Mouse (Mus musculus) monocyte, adult 2 months (primary cell): ENCODE results near the gene Bean1.

Experiments
- DNase-seq, 2 experiments: peaks; one replicate each; pipeline ENCODE4 v3.0.0; 2022; ENCODE audit warnings: low spot score in 2 of 2, low read depth in 1 of 2

The Bean1 gene

DNA sequence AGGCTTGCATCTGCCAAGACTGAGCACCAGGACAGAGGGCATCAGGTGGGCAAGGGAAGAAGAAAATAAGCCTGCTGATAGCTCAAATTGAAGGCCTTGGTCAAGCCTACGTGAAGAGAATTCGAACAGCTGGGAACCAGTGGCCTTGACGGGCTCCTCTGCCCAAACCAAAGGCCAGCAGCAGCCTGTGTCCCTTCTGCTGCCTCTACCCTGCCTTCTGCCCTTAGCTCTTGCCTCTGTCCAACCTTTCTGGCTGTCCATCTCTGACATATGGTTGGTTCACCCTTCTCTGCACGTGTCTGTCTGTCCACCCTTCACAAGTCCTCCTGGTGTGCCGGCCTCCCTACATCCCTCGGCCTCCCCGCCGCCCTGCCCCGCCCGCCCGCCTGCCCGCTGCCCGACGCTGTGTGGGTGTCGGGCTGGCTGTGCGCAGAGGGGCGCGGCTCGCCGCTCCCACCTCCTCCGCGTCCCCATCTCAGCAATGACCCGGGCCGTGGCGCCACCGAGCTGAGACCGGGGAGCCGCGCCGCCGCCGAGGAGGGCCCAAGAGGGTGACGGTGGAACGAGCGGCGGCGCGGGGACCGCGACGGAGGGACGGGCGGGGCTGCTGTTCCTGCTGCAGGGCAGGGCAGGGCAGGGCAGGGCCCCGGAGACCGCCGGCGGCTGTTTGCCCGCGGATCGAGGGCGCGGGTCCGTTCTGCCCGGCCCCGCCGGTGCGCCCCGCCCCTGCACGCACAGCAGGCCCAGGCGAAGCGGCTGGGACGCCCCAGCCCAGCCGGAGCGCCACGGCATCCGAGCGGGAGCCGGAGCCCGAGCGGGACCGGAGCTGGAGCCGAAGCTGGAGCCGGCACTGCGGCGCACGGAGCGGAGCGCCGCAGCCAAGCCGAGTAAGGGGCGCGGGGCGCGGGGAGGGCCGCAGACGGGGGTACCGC lies at the start of gene Bean1:
Gene Bean1, plus strand, starts transcription at position 325 of the 932 bp plus-strand sequence.
- DNase-seq: no peak

DNA sequence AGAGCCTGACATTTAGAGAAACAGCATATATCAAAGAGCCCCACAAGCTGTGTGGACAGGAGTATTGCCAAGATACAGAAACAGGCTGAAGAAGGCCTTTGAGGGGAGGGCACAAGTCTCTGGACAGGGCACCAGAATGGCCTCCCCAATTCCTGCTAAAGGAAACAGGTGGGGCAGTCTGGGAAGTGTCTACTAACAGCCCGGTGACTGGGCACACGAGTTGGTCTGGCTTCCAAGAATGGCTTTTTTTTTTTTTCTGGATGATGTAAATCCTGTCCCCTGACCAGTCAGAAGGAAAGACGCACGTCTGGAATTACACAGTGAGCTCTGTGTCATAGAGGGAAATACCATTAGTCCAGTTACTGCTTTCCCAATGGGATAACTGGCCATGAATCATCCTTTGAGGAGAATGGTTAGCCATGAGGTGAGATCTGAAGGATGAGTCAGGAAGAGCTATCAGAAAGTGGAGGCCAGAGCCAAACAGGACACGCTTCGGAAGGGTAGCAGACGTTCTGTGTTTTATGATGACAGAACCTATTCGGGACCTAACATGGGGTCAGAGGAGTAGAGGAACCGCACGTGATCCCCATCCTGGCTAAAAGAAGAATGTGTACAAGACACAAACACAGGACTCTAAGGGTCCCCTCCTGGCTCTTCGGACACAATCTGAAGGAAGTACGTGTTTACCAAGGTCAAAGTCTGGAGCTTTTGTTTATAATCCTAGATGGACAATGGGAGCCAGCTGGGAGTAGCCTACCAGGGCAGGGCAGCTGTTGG lies 48.4 kb upstream of the Bean1 start:
- DNase-seq: no peak

DNA sequence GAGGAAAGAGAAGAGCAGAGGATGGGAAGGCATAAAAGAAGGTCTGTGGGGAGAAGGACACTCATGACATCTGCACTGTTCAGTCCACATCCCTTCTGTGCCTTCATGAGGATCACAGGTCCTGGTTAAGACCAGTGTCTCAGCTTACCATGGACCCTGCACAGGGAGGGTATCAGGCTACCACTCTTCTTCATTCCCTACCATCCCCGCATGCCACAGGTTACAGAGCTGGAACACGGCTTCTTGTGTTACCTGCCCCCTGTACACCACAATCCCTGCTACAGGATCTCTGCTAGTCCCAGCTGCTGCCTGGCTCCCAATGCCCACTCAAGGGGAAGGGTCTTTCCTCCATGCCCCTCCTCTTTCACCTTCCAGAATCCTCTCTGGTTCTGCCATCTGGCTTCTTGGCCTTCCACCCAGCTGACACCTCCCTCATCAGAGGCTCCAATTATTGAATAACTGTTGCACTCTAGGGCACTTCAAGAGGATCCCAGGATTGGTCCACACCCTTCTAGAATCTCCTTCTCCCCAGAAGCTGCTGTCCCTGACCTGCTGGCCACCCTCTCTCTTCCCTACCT lies 47.1 kb upstream of the Bean1 start:
- DNase-seq: no peak

DNA sequence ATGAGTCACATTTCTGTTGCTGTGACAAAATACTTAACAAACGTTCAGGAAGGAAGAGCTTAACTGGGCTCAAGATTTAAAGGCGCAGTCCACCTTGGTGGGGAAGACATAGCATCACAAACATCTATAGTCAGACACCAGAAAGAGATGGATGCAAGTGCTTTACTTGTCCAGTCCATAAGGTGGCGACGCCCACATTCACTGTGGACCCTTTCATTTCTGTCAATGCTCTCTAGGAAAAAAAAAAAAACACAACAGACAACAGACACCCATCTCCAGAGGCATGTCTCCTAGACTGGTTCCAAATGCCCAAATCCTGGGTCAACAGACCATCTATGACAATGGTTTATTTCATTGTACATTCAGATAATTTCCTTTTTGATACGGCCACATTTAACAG lies 45.7 kb upstream of the Bean1 start:
- DNase-seq: no peak

DNA sequence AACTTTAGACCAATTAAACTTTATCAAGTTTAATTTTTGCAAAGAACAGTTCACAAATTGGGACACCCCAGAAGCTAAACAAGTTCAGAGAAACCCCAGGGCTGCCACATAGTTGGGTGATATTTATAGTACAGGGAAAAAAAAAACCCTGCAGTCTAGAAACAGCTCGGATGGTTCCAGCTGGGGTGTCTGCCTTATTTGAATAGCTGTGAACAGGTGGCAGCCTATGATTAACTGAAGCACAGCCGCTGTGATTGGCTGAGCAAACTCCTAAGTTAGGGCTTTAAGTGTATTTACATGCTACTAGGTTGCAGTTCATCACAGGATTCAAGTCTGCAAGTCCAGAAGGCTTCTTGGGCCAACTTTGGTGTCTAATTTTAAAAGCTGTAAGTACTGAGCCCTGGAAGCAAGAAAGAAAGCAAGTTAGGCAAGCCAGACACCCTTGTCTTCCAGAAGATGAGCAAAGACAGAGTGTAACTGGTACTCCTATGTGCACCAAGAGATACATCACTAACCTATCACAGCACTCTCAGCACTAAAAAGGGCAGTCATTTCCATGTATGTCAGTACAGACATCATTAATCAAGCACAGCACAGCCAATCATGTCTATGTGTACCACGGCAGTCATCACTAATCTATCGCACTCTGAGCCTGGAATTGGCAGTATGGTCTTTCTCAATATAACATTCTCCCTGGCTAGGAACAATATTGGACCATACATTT lies 42.9 kb upstream of the Bean1 start:
- no peak for DNase-seq

DNA sequence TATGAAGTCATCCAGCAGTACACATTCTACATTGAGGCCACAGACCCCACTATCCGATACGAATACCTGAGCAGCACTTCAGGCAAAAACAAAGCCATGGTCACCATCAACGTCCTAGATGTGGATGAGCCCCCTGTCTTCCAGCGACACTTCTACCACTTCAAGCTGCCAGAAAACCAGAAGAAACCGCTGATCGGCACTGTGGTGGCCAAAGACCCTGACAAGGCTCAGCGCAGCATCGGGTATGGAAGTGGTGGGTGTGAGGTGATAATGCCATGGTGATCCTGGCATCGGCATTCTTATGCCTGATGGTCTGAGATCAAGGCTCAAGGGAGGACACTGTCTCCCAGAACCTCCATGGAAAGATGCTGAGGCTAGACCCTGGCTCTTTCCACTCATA lies 39.3 kb upstream of the Bean1 start:
- no peak for DNase-seq

DNA sequence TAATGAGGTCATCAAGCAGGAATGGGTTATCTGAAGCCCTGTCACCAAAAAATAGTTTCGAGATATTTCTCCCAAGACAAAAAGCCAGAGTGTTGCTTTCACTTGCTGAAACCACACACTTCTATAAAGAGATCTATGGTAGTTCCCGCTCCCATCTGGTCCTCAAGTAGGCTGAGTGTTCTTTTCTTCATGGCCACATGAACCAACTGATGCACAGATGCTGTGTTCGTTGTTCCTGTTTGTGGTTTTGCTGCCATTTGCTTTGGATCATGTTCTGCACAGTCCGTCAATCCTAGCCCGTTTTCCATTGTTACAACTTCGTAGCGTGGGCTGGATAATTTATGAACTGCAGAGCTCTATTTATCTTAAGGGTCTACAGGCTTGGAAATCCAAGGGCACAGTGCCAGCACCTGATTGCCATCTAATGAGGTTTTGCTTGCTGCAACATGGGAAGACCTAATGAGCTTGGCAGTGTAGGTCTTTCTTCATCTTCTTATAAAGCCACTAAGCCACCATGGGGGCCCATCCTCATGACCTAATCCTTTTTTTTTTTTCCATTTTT lies 38.7 kb upstream of the Bean1 start:
- DNase-seq: no peak

DNA sequence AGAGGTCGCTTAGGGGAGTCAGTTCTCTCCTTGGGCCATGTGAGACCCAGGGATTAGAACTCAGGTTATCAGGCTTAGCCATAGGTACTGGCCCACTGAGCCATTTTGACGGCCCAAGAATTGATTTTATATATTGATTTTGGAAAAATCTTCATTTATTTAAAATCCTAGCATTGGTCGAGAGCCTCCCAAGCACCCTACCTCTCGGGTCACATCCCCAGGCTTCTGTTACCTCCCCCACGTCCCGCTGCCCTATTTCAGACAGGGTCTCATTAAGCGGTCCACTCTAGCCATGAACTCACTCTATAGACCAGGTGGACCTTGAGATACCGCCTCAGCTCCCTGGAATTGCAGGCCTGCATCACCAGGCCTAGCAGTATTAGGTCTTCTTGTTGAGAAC lies 35.7 kb upstream of the Bean1 start:
- DNase-seq: no peak

DNA sequence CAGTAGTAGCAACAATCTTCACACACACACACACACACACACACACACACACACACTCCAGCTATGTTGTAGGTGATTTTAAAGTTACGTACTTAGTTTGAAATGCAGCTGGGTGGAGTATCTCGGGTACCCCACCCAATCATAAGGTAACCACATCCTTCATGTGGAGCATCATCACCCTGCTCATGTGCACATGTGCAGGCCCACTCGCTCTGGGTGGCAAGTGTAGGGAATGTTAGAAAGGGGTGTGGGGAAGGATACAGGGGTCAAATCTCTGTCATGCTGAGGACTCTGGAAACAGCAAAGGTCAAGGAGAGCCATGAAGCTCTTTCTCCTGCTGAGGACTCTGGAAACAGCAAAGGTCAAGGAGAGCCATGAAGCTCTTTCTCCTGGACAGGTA lies 34.0 kb upstream of the Bean1 start:
- DNase-seq: no peak

DNA sequence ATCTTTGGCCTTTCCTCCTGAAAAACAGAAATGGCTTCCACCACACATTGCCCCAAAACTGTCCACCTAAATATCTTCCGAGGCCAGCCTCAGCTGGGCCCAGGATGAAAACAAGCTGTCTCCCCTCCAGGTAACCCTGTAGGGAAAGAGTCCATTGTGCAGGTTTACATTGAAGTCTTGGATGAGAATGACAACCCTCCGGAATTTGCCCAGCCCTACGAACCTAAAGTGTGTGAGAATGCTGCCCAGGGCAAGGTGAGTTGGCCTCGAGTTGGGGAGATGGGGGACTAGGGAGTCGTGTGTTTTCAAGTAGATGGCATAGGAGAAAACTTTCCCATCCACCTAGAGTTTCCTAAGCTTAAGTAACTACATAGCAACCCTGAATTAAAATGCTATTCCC lies 32.6 kb upstream of the Bean1 start:
- no peak for DNase-seq

DNA sequence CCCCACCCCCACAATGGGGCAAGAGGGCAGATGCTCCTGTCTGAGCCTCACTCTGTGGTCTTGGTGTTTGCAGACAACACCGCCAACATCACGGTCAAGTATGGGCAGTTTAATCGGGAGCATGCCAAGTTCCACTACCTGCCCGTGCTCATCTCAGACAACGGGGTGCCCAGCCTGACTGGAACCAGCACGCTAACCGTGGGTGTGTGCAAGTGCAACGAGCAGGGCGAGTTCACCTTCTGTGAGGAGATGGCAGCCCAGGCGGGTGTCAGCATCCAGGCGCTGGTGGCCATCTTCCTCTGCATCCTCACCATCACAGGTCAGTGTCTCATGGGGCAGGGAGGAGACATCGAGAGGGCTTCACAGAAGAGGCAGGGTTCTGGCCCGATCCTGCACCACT lies 29.6 kb upstream of the Bean1 start:
- no peak for DNase-seq

DNA sequence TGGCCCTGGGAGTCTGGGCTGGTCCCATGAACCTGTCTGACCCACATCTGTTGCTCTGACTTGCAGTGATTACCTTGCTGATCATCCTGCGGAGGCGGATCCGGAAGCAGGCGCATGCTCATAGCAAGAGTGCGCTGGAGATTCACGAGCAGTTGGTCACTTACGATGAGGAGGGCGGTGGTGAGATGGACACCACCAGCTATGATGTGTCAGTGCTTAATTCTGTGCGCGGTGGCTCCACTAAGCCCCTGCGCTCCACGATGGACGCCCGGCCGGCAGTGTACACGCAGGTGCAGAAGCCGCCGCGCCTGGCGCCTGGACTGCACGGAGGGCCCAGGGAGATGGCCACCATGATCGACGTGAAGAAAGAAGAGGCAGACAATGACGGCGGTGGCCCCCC lies 27.8 kb upstream of the Bean1 start:
- DNase-seq: no peak

DNA sequence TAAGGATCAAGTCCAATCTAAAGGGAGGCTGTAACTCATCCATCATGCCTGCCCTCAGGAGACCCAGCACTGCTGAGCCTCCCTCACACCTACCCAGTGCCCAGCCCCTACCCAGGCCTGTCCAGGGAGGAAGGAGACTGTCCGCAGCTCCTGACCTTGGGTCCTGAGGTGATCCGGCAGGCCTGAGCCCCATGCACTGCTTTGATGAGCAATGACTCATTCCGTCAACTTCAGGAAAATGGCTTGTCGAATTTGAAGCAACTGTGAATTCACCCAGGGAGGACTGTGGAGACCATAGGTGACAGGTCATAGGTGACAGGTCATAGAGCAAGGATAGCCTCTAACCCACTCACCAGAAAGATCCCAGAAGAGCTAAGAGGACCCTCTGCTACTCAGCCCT lies 26.9 kb upstream of the Bean1 start:
- no peak for DNase-seq

DNA sequence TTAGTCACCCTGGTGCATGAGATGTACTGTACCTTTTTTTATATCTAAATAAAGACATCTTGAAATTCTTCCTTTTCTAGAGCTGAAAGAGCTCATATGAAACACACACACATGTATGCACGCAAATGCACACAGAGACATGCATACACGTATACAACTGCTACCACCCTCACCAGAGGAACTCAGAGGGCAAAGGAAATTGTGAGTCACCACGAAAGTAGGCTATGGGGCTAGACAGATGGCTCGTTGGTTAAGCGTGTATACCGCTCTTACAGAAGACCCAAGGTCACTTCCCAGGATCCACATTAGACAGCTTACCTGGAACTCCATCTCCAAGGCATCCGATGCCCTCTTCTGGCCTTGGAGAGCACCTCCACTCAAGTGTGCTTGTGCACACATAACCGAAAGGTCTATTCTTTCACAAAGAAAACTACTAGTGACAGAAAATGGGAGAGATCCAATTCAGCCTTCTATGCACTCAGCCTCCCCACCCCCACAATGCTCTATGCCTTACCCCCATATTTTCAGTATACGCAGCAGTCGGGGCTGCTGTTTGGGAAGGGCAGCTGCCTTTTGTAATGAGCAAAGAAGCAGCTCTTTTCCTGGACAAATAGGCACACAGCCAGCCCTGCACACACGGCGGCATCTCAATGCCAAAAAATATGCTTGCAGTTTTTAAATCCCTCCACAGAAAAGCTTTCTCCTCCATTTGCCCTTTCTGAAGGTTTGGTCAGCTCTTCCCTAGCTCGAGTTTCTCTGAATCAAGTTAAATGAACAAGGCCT lies 25.6 kb upstream of the Bean1 start:
- no peak for DNase-seq

DNA sequence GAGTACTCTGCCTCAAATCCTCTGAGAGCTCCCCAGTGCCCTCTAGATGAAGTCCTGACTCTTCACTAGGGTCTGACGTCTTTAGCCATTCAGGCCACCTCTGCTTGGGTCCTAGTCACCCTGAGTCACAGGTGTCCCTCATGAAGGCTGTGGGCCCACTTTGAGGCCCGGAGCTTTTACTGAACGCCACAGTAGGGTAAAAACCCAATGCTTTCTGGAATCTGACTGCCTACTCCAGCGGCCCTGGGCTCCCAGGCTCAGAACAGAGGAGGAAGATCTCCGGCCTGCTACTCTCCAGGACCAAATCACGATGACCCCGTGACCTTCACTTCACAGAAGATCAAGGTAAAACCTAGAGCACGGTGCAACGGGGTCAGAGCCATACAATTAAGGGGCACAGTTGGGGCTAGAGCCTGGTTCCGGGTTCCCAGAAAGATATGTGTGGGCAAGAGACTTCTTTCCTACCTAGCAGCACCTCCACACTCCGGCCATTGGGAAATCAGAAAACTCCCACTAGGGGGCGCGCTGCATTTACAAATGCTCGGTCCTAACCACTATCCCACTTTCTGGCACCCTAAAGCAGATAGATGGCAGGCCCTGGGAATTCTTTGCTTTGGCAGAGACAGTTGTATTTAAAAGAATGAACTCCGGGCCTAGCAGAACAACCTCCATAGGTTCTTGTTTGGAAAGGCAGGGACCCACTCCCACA lies 24.1 kb upstream of the Bean1 start:
- peak in 1 of 2 experiments; percentile 46 for DNase-seq

DNA sequence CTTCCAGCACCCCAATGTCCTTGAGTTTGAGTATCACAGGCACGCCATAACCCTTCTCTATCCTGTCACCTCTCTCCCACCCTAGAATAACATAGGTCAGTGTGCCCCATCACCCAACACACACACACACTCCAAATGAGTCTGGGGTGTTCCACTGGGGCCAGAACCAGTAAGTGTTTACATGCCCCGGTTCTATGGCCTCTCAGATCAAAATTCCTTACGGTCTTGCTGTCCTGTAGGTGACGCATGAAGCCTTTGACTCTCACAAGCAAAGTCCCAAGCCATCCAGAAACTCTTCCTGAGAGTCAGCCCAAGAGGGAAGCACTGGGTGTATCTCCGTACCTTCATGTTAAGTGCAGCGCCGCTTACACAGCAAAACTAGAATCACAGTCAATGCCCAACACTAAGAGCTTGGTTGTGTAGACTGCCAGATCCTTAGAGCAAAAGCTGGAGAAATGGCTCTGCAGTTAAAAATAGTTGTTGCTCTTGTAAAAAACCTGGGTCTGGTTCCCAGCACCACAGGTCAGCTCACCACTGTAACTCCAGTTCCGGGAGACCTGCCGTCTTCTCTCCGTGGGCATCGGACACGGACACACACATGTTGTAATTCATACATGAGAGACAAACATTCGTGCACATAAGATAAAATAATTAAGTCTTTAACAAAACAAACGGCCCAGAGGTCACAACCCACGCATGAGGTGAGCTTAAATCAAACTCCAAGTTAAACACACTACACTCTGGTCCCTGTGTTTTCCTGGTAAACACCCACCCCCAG lies 23.3 kb upstream of the Bean1 start:
- no peak for DNase-seq

DNA sequence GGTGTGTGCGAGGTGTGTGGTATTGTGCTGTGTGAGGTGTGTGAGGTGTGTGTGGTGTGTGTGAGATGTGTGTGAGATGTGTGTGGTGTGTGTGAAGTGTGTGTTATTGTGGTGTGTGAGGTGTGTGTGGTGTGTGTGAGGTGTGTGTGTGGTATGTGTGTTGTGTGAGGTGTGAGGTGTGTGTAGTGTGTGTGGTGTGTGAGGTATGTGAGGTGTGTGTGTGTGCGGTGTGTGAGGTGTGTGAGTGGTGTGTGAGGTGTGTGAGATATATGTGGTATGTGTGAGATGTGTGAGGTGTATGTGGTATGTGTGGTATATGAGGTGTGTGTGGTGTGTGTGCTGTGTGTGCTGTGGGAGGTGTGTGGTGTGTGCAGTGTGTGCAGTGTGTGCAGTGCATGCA lies 22.3 kb upstream of the Bean1 start:
- no peak for DNase-seq

DNA sequence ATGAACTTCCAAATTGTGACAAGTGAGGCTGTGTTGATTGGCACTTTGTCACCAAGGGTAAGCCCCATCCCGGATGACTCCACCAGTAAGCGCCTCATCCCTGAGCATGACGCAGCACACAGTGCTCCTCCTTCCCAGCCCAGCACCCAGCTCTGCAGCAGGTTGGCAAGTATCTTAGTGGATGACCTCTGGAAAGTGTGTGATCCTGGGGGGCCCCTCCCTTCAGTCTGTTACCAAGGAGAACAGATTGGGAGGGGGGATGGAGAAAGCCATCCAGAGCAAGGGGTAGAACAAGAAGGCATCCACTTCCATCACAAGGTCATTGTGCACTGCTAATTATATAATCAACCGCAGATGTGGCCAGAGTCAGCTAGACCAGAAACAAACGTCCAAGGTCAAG lies 9.5 kb upstream of the Bean1 start:
- DNase-seq: no peak

DNA sequence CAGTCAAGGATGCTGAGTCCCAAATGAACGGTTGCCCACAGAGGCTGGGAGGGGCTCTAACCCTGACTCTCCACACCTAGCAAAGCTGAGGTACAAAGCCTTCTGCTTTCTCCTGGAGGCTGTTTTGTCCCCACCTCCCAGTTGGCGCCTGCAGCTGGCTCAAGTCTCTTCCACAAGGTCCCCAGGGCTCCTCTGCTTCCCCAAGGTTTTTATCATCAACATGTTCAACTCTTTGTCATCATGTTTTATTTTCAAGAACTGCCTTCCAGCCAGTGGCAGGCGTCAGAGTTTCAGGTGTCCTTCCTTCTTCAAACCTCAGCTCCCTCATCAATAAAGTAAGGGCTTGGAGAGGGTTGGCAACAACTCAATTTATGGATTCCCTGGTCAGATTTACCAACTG lies 781 bp upstream of the Bean1 start:
- no peak for DNase-seq
